Mouse (Mus musculus) right cerebral cortex, postnatal 25 days (tissue): ENCODE results near the gene Gm3252.
"Not testable (repeated sequence)": the region's sequence is repeated elsewhere in the genome, so short reads cannot be mapped to it uniquely, and the experiment has no call there.

Source experiments
- DNase-seq: peaks from one replicate; pipeline ENCODE4 v3.0.0; 2022

Gm3252 gene

DNA sequence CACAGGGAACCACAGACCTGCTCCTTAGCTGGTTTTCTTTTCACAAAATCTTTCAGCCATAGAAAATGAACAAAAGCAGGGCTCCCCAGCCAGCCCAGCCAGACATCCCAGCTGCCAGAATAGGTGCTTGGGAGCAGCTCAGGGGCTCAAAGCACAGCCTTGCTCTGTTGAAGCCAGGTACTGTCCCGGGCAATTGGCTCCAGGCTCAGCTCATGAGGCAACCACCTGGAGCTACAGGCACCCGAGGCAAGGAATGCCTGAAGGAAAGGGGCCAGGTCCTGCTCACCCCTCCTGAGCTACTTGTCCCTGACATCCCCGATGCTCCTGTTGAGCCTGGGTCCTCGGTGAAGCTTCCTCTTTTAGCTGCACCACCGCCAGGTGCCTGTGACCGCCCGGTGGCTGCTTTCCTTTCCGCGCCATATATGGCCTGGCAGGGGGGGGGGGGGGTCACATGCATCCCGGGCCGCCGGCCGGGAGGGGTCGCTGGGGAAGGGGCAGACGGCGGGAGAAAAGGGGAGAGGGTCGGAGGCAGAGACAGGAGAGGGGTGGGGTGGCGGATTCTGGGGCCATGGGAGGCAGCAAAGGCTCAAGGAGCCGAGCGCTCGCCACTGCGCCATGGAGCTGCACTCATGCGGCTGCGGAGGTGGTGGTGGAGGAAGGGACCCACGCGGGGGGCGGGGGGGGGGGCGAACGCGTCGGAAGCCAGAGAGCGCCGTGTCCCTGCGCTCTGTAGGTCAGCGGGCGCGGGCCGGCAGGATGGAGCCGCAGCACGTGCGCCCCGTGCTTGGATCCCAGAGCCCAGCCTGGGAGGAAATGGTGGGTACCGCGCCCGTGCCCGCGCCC lies at the start of gene Gm3252:
Gene Gm3252 (plus strand): TSS at position 738 of the 843 bp plus-strand sequence.
- not testable (repeated sequence) for DNase-seq

DNA sequence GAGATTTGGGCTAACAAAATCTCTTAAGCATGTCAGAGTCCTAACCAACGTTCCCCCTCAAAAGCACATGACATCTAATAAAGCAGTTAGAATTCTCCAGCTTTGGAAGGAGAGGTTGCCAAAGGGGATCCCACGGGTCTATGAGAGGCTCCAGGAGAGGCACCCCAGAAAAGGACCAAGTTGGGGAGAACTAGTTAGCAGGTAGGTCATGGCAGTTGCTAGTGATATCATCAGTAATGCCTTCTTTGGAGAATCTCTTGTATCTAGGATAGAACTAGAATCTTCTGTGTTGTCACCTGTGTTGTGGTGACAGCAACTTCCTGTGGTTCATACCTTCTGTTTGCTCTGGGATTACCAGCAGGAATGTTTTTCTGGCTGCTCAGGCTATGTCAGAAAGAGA lies 17.6 kb upstream of the Gm3252 start, which contains the start of gene Gm7876:
Gene Gm7876 (plus strand): TSS at position 301 of the 400 bp plus-strand sequence.
- not testable (repeated sequence) for DNase-seq

DNA sequence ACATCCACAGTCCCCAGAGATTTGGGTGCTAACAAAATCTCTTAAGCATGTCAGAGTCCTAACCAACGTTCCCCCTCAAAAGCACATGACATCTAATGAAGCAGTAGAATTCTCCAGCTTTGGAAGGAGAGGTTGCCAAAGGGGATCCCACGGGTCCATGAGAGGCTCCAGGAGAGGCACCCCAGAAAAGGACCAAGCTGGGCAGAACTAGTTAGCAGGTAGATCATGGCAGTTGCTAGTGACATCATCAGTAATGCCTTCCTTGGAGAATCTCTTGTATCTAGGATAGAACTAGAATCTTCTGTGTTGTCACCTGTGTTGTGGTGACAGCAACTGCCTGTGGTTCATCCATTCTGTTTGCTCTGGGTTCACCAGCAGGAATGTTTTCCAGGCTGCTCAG lies 49.5 kb downstream of the Gm3252 start, which contains the start of gene Gm9602:
Gene Gm9602 (plus strand): TSS at position 301 of the 400 bp plus-strand sequence.
- not testable (repeated sequence) for DNase-seq
